Mouse (Mus musculus) ES-Bruce4 (cell line): ENCODE measurements around the gene Wdr46.

Source experiments
- CTCF ChIP-seq: IDR thresholded peaks from one replicate; pipeline ENCODE4 v1.8.1; 2011; ENCODE audit warnings: low read depth, low read length
- EP300 ChIP-seq: IDR thresholded peaks from 2 replicates; pipeline ENCODE4 v1.6.1; 2011; ENCODE audit warnings: low read depth, low read length; ENCODE audit not compliant: insufficient read depth
- POLR2A ChIP-seq: IDR thresholded peaks from one replicate; pipeline ENCODE4 v1.8.1; 2011; ENCODE audit warnings: low read length; ENCODE audit not compliant: insufficient read depth

GRCm38 (mm10) chr17:33943454-33943853, 3.0 kb downstream of the Wdr46 start:
- TF ChIP-seq CTCF (no peak), POLR2A (no peak), EP300 (no peak)
